Mouse (Mus musculus): ENCODE measurements at regions not wholly inside any gene's neighbourhood (a gene's known extent, or its start where the extent isn't known, plus 50 kb on each side); places are given as distances from the start of the nearest gene placed in this dataset.

DNA sequence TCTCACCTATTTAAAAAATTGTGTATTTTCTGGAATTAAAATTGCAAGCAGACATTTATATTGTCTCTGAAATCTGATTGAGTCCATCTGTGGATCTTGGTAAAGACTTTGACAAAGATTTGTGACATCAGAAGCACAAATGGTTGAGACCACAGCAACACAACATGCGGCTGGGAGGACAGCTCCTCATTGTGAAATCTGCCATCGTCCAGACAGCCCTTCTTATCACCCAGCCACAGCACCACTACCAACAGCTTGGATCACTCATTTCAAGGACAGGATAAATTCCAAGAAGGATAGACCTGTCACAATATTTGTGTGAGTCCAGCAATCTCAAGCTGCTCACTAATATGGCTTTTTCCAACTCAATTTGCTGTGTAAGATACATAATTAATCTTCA is 97.6 kb upstream of the Dapk1 start:
- TF ChIP-seq POLR2A (IDR thresholded peaks at IDR 0.05; ENCODE audit: borderline replicate concordance, extremely low read depth, insufficient read depth, insufficient read length, poor library complexity, severe bottlenecking) (no peak), CTCF (IDR thresholded peaks at IDR 0.05; ENCODE audit: borderline replicate concordance, extremely low read depth, insufficient read depth, insufficient read length) (no peak)
- DNase-seq (ENCODE audit: low read depth), result peak; percentile 17

DNA sequence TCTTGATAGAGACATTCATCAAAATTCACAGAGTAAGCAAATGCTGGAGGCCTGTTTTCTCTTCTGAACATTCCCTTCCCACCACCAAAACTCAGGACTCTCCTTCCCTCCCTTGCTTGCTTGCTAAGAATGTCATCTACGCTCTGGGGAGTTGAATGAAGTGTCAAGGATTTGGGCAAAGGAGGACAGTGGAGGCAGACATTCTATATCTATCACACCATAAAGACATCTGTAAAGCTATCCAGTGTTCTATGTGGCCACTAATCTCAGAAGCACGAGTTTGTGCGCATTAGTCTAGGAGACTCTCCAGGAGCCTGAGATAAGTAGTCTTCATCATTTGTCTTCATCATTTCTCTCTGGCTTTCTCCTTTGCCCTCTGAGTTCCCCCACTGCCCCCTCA is 94.1 kb upstream of the Dapk1 start:
- TF ChIP-seq CTCF (IDR thresholded peaks at IDR 0.05; ENCODE audit: borderline replicate concordance, extremely low read depth, insufficient read depth, insufficient read length), result no peak
- no peak for TF ChIP-seq POLR2A (IDR thresholded peaks at IDR 0.05; ENCODE audit: borderline replicate concordance, extremely low read depth, insufficient read depth, insufficient read length, poor library complexity, severe bottlenecking)
- DNase-seq (ENCODE audit: low read depth), result no peak

GRCm38 (mm10) chr13:60508054-60508453 is 93.7 kb upstream of the Dapk1 start:
- no peak for DNase-seq (ENCODE audit: low read depth)
- TF ChIP-seq CTCF (IDR thresholded peaks at IDR 0.05; ENCODE audit: borderline replicate concordance, extremely low read depth, insufficient read depth, insufficient read length) (no peak), POLR2A (IDR thresholded peaks at IDR 0.05; ENCODE audit: borderline replicate concordance, extremely low read depth, insufficient read depth, insufficient read length, poor library complexity, severe bottlenecking) (no peak)

- no peak for TF ChIP-seq CTCF (IDR thresholded peaks at IDR 0.05; ENCODE audit: borderline replicate concordance, extremely low read depth, insufficient read depth, insufficient read length)
- no peak for TF ChIP-seq POLR2A (IDR thresholded peaks at IDR 0.05; ENCODE audit: borderline replicate concordance, extremely low read depth, insufficient read depth, insufficient read length, poor library complexity, severe bottlenecking)
- peak; percentile 31 for DNase-seq (ENCODE audit: low read depth)
These were observed 92.9 kb upstream of the Dapk1 start for GRCm38 (mm10) chr13:60508856-60509255.

DNA sequence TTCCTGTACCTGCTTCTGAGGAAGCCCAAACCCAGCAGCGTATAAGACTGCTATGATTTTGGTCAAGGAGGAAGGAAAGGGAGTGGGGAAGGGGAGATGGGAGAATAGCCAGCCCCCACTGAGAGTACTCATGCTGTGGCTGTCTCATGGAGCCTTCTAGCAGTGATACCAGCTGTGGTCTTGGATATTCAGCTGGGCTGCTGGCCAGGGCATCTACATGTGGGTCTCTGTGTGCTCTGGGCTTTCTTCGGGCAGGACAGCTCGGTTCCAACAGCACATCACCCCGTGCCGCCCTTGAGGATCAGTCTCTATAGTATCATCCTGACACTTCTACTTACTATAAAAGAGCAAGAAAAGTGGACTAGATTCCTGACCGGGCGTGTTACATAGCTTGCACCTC is 90.6 kb upstream of the Dapk1 start:
- no peak for DNase-seq (ENCODE audit: low read depth)
- TF ChIP-seq POLR2A (IDR thresholded peaks at IDR 0.05; ENCODE audit: borderline replicate concordance, extremely low read depth, insufficient read depth, insufficient read length, poor library complexity, severe bottlenecking), result no peak
- TF ChIP-seq CTCF (IDR thresholded peaks at IDR 0.05; ENCODE audit: borderline replicate concordance, extremely low read depth, insufficient read depth, insufficient read length), result no peak

DNA sequence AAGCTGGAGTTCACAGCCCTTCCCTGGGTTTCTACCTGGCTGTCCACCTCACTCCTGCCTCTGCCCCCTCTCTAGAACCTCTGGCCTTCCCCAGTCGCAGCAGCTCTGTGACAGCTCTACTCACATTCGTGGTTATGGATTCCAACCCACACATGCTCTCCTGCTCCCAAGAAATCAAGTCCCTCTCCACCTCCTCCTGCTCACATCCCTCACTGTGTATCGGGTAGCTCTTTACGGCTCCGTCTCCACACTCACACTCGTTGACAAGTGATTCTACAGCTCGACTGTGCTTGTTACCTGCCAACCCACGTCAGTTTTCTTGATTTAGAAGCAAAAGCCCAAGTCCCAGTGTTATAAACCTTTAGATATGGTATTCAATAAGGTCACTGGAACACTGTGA is 90.1 kb upstream of the Dapk1 start:
- no peak for DNase-seq (ENCODE audit: low read depth)
- TF ChIP-seq POLR2A (IDR thresholded peaks at IDR 0.05; ENCODE audit: borderline replicate concordance, extremely low read depth, insufficient read depth, insufficient read length, poor library complexity, severe bottlenecking), result no peak
- no peak for TF ChIP-seq CTCF (IDR thresholded peaks at IDR 0.05; ENCODE audit: borderline replicate concordance, extremely low read depth, insufficient read depth, insufficient read length)

GRCm38 (mm10) chr13:60513756-60514155 is 88.0 kb upstream of the Dapk1 start:
- no peak for DNase-seq (ENCODE audit: low read depth)
- TF ChIP-seq CTCF (IDR thresholded peaks at IDR 0.05; ENCODE audit: borderline replicate concordance, extremely low read depth, insufficient read depth, insufficient read length), result no peak

DNA sequence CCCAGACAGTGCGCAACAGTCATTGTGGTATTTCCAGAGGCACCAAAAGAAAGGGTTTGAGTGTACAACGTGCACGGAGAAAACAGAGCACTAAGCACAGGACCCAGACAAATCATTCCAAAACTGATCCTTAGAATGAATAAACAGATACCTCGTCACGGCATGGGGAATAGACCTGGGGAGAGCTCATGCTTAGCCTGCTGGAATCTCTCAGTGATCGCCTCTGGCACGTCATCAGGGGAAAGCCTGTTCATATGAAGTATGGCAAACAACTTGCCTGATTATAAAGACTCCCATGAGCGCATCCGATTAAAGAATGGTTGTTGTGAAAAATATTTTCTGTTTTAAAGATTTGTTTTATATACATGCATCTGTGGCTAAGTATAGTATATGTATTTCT is 86.9 kb upstream of the Dapk1 start:
- no peak for DNase-seq (ENCODE audit: low read depth)
- TF ChIP-seq CTCF (IDR thresholded peaks at IDR 0.05; ENCODE audit: borderline replicate concordance, extremely low read depth, insufficient read depth, insufficient read length) (no peak), POLR2A (IDR thresholded peaks at IDR 0.05; ENCODE audit: borderline replicate concordance, extremely low read depth, insufficient read depth, insufficient read length, poor library complexity, severe bottlenecking) (no peak)

GRCm38 (mm10) chr13:60518010-60518409 is 83.7 kb upstream of the Dapk1 start:
- DNase-seq (ENCODE audit: low read depth), result no peak
- TF ChIP-seq POLR2A (IDR thresholded peaks at IDR 0.05; ENCODE audit: borderline replicate concordance, extremely low read depth, insufficient read depth, insufficient read length, poor library complexity, severe bottlenecking) (no peak), CTCF (IDR thresholded peaks at IDR 0.05; ENCODE audit: borderline replicate concordance, extremely low read depth, insufficient read depth, insufficient read length) (no peak)

GRCm38 (mm10) chr13:60519708-60520107 is 82.0 kb upstream of the Dapk1 start:
- TF ChIP-seq POLR2A (IDR thresholded peaks at IDR 0.05; ENCODE audit: borderline replicate concordance, extremely low read depth, insufficient read depth, insufficient read length, poor library complexity, severe bottlenecking), result no peak
- no peak for TF ChIP-seq CTCF (IDR thresholded peaks at IDR 0.05; ENCODE audit: borderline replicate concordance, extremely low read depth, insufficient read depth, insufficient read length)
- no peak for DNase-seq (ENCODE audit: low read depth)

- TF ChIP-seq CTCF (IDR thresholded peaks at IDR 0.05; ENCODE audit: borderline replicate concordance, extremely low read depth, insufficient read depth, insufficient read length) (no peak), POLR2A (IDR thresholded peaks at IDR 0.05; ENCODE audit: borderline replicate concordance, extremely low read depth, insufficient read depth, insufficient read length, poor library complexity, severe bottlenecking) (no peak)
- peak; percentile 63 for DNase-seq (ENCODE audit: low read depth)
These were observed 78.9 kb upstream of the Dapk1 start for GRCm38 (mm10) chr13:60522719-60523450.

DNA sequence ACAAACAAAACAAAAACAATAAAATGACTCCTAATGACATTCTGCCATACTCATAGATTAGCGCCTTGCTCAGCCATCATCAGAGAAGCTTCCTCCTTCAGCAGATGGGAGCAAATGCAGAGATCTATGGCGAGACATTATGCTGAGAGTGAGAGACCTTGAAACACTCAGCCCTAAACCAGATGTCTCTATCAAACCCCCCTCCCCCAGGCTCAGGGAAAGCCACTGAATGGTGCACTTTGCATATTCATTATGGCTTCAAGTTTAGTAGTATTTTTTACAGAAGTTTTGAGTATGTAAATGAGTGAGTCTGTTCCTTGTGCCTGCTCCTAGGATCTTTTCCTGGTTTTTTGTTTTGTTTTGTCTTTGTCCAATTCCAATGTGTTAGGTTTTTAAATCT is 73.9 kb upstream of the Dapk1 start:
- TF ChIP-seq POLR2A (IDR thresholded peaks at IDR 0.05; ENCODE audit: borderline replicate concordance, extremely low read depth, insufficient read depth, insufficient read length, poor library complexity, severe bottlenecking) (no peak), CTCF (IDR thresholded peaks at IDR 0.05; ENCODE audit: borderline replicate concordance, extremely low read depth, insufficient read depth, insufficient read length) (no peak)
- peak; percentile 61 for DNase-seq (ENCODE audit: low read depth)
